Mouse (Mus musculus): ENCODE results near the gene Gm11114. TPM values are rescaled to one million over a fixed set of nuclear protein-coding genes. Genes with fewer than 3 reads are reported as not detected.

The Gm11114 gene
- polyA plus RNA-seq, 1 experiment from 2014 or later = not detected

GRCm38 (mm10) chr9:85326292-85327241 lies 14.0 kb downstream of the Gm11114 start:
- WGBS = 1% methylated on average over 70 of the region's 88 CpGs
- Histone ChIP-seq H3K4me3 (ENCODE audit: low read length) (peak overlapping the region; percentile 76), H3K9ac (ENCODE audit: low read length) (peak overlapping the region; percentile 77), H3K4me1 (replicated peaks; ENCODE audit: control insufficient read depth, insufficient read depth, low read length) (peaks cover 9% of the 10 kb centered on the region; the same call in 1 of the 2 replicates), H3K27me3 (ENCODE audit: control insufficient read depth, insufficient read depth, low read depth, low read length) (peaks cover 4% of the 10 kb centered on the region; the same call in 1 of the 2 replicates), H3K36me3 (ENCODE audit: control insufficient read depth, insufficient read depth, low read length) (no peaks in the 10 kb centered on the region), H3K9me3 (ENCODE audit: control insufficient read depth, low read length) (no peaks in the 10 kb centered on the region), H3K4me2 (ENCODE audit: low read depth, low read length) (peak overlapping the region; percentile 69), H3K27ac (ENCODE audit: low read length) (peak overlapping the region; percentile 82)
- peak; percentile 58 for ATAC-seq (ENCODE audit: low read depth)

DNA sequence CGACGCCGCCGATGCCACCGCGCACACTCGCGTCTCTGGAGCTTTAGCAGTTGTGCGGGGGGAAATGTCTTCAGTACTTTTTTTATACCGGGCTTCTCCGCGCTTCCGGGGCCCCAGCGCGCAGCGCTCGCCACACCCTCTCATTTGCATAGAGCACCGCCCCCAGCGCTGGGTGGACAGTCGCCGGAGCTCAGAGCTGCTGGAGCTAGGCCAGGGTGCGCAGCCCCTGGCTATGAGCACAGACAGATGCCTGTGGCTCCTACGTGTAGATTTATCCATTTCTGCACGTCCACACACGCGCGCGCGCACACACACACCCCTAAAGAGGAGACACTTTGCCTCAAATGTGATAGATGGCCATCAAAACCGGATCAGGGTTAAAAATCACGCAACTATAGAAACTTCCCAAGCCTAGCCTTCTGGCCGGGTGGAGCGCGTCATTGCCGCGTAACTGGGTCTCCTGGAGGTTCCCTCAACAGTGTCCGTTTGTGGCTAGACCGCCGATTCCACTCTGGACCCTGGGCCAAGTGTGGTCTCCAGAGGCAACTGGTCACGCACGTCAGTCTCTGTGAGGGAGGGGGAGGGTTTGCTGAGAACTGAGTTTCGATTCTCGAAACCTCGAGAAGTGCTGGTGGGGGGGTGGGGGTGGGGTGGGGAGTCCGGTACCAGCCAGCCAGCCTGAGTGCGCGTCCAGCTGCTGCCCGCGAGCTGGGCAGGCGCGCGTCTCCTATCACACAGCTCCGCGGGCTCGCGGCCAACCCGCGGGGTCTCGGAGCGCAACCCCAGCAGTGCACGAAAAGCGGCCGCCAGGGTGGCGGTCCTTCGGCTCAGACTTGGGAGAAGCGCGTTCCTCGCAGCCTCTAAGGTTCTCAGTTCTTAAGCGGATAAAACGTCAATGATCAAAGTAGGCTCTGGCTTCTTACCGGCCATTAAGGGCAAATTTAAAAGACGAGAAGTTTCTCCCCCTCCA lies 15.0 kb downstream of the Gm11114 start, which contains the start of gene Tent5a:
Gene Tent5a (minus strand): TSS at position 107 of the 970 bp plus-strand sequence.
- H3K27me3 ChIP-seq (ENCODE audit: control insufficient read depth, insufficient read depth, low read depth, low read length) = peaks cover 4% of the 10 kb centered on the region; the same call in 1 of the 2 replicates
- H3K9ac ChIP-seq (ENCODE audit: low read length) = peak within 1 kb of the TSS; percentile 77
- under 1% methylated on average over 71 of the region's 72 CpGs for WGBS
- peaks cover 9% of the 10 kb centered on the region; the same call in 1 of the 2 replicates for H3K4me1 ChIP-seq (replicated peaks; ENCODE audit: control insufficient read depth, insufficient read depth, low read length)
- ATAC-seq (ENCODE audit: low read depth) = peak; percentile 95
- peak within 1 kb of the TSS; percentile 82 for H3K27ac ChIP-seq (ENCODE audit: low read length)
- H3K9me3 ChIP-seq (ENCODE audit: control insufficient read depth, low read length) = no peaks in the 10 kb centered on the region
- H3K36me3 ChIP-seq (ENCODE audit: control insufficient read depth, insufficient read depth, low read length) = no peaks in the 10 kb centered on the region
- peak within 1 kb of the TSS; percentile 76 for H3K4me3 ChIP-seq (ENCODE audit: low read length)
- H3K4me2 ChIP-seq (ENCODE audit: low read depth, low read length) = peak within 1 kb of the TSS; percentile 69

GRCm38 (mm10) chr9:85328259-85328658 lies 15.7 kb downstream of the Gm11114 start:
- Histone ChIP-seq H3K4me2 (ENCODE audit: low read depth, low read length) (peak overlapping the region; percentile 69), H3K27ac (ENCODE audit: low read length) (peak overlapping the region; percentile 82), H3K9ac (ENCODE audit: low read length) (peak overlapping the region; percentile 77), H3K27me3 (ENCODE audit: control insufficient read depth, insufficient read depth, low read depth, low read length) (peaks cover 4% of the 10 kb centered on the region; the same call in 1 of the 2 replicates), H3K4me1 (replicated peaks; ENCODE audit: control insufficient read depth, insufficient read depth, low read length) (peaks cover 9% of the 10 kb centered on the region; the same call in 1 of the 2 replicates), H3K4me3 (ENCODE audit: low read length) (peak overlapping the region; percentile 76), H3K9me3 (ENCODE audit: control insufficient read depth, low read length) (no peaks in the 10 kb centered on the region), H3K36me3 (ENCODE audit: control insufficient read depth, insufficient read depth, low read length) (no peaks in the 10 kb centered on the region)
- ATAC-seq (ENCODE audit: low read depth) = peak; percentile 32; the same call in 1 of the 2 replicates
- WGBS = 3% methylated on average over 16 of the region's 16 CpGs

DNA sequence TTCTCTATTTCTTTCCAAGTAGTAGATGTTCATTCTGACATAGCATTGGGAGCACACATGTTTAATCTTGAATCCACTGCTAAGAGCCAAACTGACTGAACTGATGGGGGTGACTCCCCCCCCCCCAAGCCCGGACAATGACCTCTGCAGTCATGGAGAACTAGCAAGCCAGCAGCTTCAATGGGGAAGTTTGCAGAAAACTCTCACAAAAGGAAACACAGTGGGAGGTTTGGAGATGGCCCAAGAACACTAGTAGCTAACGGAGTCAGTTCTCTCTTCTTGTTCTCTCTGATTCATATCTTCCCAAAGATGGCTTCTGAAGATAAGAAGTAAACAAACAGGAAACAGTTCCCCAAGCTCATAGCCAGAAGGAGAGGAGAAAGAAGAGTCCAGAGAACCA lies 18.9 kb downstream of the Gm11114 start:
- no peak for ATAC-seq (ENCODE audit: low read depth)
- Histone ChIP-seq H3K27me3 (ENCODE audit: control insufficient read depth, insufficient read depth, low read depth, low read length) (no peaks in the 10 kb centered on the region), H3K9ac (ENCODE audit: low read length) (no peak overlapping the region), H3K4me3 (ENCODE audit: low read length) (no peak overlapping the region), H3K9me3 (ENCODE audit: control insufficient read depth, low read length) (no peaks in the 10 kb centered on the region), H3K36me3 (ENCODE audit: control insufficient read depth, insufficient read depth, low read length) (no peaks in the 10 kb centered on the region), H3K27ac (ENCODE audit: low read length) (no peak overlapping the region), H3K4me1 (replicated peaks; ENCODE audit: control insufficient read depth, insufficient read depth, low read length) (no peaks in the 10 kb centered on the region; the same call in 1 of the 2 replicates), H3K4me2 (ENCODE audit: low read depth, low read length) (no peak overlapping the region)
- 49% methylated on average over 2 of the region's 2 CpGs for WGBS

GRCm38 (mm10) chr9:85336046-85336445 lies 23.5 kb downstream of the Gm11114 start:
- 53% methylated on average over 7 of the region's 7 CpGs for whole genome bisulfite sequencing
- H3K4me1 ChIP-seq (replicated peaks; ENCODE audit: control insufficient read depth, insufficient read depth, low read length) = no peaks in the 10 kb centered on the region
- no peak overlapping the region for H3K27ac ChIP-seq (ENCODE audit: low read length)
- no peaks in the 10 kb centered on the region for H3K9me3 ChIP-seq (ENCODE audit: control insufficient read depth, low read length)
- no peak overlapping the region for H3K4me3 ChIP-seq (ENCODE audit: low read length)
- H3K9ac ChIP-seq (ENCODE audit: low read length) = no peak overlapping the region
- no peaks in the 10 kb centered on the region for H3K36me3 ChIP-seq (ENCODE audit: control insufficient read depth, insufficient read depth, low read length)
- no peak overlapping the region for H3K4me2 ChIP-seq (ENCODE audit: low read depth, low read length)
- H3K27me3 ChIP-seq (ENCODE audit: control insufficient read depth, insufficient read depth, low read depth, low read length) = no peaks in the 10 kb centered on the region
- no peak for ATAC-seq (ENCODE audit: low read depth)

DNA sequence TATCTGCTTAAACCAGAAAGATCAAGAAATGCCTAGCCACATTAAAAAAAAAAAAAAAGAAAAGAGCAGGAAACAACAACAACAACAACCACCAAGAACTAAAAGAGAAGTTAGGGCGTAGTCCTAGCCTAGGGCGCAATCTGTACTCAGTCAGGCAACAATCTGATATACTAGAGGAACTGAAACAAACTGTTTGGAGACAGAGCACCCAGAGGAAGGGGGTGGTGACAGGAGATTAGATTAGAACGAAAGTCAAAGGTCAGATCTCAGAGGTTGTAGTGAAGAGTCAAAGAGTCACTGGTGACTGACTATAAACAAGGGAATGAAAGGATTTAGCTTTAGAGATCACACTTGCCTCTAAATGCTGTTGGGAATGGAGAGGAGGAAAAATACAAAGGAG lies 27.7 kb downstream of the Gm11114 start:
- H3K9me3 ChIP-seq (ENCODE audit: control insufficient read depth, low read length) = no peaks in the 10 kb centered on the region
- no peak for ATAC-seq (ENCODE audit: low read depth)
- H3K27me3 ChIP-seq (ENCODE audit: control insufficient read depth, insufficient read depth, low read depth, low read length) = no peaks in the 10 kb centered on the region
- no peak overlapping the region for H3K4me2 ChIP-seq (ENCODE audit: low read depth, low read length)
- H3K36me3 ChIP-seq (ENCODE audit: control insufficient read depth, insufficient read depth, low read length) = no peaks in the 10 kb centered on the region
- no peak overlapping the region for H3K27ac ChIP-seq (ENCODE audit: low read length)
- peaks cover 6% of the 10 kb centered on the region; the same call in 1 of the 2 replicates for H3K4me1 ChIP-seq (replicated peaks; ENCODE audit: control insufficient read depth, insufficient read depth, low read length)
- H3K9ac ChIP-seq (ENCODE audit: low read length) = no peak overlapping the region
- no peak overlapping the region for H3K4me3 ChIP-seq (ENCODE audit: low read length)
- WGBS = 78% methylated on average over 3 of the region's 3 CpGs

DNA sequence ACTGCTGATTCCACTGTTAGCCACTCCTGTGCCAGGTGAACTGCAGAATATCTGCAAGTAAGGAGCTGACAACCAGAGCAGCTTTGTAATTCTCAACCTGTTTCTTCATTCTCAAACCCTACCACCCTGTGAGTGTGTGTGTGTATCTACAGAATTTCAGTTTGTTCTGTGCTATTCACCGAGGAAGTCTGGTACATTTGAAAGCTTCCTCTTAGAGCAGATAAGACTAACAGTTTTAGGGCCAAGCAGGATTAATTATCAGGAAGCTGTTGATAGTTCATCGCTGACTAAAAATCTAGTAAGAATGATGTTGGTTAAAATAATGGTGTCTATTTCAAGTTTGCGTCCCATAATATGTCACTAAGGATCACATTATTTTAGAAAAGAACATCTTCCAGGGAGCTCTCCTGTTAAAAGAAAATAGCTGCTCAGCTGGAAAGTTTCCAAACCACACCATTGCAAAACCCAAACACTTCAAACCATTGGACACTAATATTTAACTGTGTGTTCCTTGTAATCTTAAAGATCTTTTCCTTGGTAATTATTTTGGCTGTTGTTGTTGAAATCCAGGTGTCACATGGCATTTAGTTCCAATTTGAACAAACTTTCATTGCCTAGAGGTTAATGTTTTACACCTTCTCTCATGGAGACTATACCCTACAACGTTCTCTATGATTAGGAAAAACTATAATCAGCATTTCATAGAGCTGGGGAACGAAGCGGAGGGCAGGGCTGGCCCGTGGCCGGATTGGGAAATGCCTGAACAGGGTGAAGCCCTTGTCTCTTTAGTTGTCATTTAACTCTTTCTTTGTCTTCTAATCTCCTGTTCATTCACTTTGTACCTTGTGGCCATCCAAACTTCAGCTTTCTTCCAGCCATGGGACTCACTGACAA lies 30.6 kb downstream of the Gm11114 start:
- Histone ChIP-seq H3K27ac (ENCODE audit: low read length) (no peak overlapping the region), H3K36me3 (ENCODE audit: control insufficient read depth, insufficient read depth, low read length) (no peaks in the 10 kb centered on the region), H3K4me2 (ENCODE audit: low read depth, low read length) (no peak overlapping the region), H3K4me1 (replicated peaks; ENCODE audit: control insufficient read depth, insufficient read depth, low read length) (peaks cover 6% of the 10 kb centered on the region; the same call in 1 of the 2 replicates), H3K27me3 (ENCODE audit: control insufficient read depth, insufficient read depth, low read depth, low read length) (no peaks in the 10 kb centered on the region), H3K9me3 (ENCODE audit: control insufficient read depth, low read length) (no peaks in the 10 kb centered on the region), H3K4me3 (ENCODE audit: low read length) (no peak overlapping the region), H3K9ac (ENCODE audit: low read length) (no peak overlapping the region)
- ATAC-seq (ENCODE audit: low read depth) = no peak
- 23% methylated on average over 8 of the region's 8 CpGs for WGBS

DNA sequence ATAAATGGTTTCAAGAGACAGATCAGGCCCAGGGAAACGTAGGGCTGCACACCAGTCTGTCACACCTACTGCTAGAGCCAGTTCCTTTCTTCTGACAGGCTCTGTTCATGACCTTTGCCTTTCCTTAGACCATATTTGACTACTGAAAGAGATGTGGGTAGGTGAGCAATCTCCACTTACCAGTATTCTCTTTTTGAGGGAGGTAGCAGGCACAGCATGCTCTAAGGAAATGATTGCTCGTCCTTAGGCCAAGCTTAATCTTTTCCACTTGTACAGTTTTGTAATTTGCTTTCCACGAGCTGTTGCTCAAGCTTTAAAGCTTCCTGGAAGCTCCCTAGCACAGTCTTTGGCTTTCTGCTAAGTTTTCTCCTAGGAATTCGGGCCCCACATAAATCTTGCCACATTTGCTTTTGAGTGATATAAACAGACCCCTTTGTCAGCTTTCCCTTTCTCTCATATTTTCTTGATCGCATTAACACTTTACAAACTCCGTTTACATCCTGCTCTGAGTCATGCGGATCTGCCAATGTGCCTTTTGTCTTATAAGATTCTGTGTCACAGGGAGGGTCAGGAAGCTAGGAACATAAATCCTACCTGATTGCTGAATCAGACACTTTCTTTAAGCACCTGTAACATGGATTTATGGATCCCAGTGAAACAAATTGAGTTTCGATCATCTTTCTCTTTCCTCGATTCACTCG lies 35.4 kb downstream of the Gm11114 start:
- Histone ChIP-seq H3K9ac (ENCODE audit: low read length) (no peak overlapping the region), H3K36me3 (ENCODE audit: control insufficient read depth, insufficient read depth, low read length) (no peaks in the 10 kb centered on the region), H3K27ac (ENCODE audit: low read length) (no peak overlapping the region), H3K4me2 (ENCODE audit: low read depth, low read length) (no peak overlapping the region), H3K4me3 (ENCODE audit: low read length) (no peak overlapping the region), H3K9me3 (ENCODE audit: control insufficient read depth, low read length) (no peaks in the 10 kb centered on the region), H3K4me1 (replicated peaks; ENCODE audit: control insufficient read depth, insufficient read depth, low read length) (peaks cover 6% of the 10 kb centered on the region; the same call in 1 of the 2 replicates), H3K27me3 (ENCODE audit: control insufficient read depth, insufficient read depth, low read depth, low read length) (no peaks in the 10 kb centered on the region; the same call in 1 of the 2 replicates)
- ATAC-seq (ENCODE audit: low read depth) = 0 out of 2 replicates have a peak, but pooled peaks have one; percentile 36
- WGBS = 48% methylated on average over 10 of the region's 10 CpGs

Data from lung, embryonic 16.5 days (tissue).